Mouse (Mus musculus): ENCODE measurements around the gene Sft2d1. TPM values are rescaled to one million over a fixed set of nuclear protein-coding genes. Genes with fewer than 3 reads are reported as not detected.

Gene Sft2d1
- total and polyA plus RNA-seq, 2 experiments = 59.7 to 67.4 TPM

DNA sequence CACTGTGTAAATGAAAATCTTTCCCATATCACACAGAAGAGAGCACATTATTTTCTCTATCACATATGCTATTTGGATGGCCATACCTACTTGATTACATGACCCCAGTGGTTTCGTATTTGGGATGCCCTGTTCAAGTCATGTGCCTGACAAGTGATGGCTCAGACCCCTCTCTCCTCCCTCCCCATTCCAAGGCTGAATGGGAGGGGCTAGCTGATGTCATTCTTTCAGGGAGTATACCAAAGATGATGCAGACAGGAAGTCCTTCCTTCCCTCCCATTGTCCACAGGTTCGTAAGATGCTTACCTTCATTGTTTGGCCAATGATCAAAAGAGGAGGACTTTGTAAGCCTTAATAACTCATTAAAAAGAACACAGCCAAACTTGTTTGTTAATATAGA, 58.3 kb downstream of the Sft2d1 start:
- H3K27me3 ChIP-seq (ENCODE audit: control insufficient read depth, insufficient read depth, low read length) = peaks cover 2% of the 10 kb centered on the region; the same call in 1 of the 2 replicates

GRCm38 (mm10) chr17:8370634-8371229, 59.8 kb downstream of the Sft2d1 start:
- Histone ChIP-seq H3K36me3 (ENCODE audit: control insufficient read depth, insufficient read depth, low read length) (no peaks in the 10 kb centered on the region), H3K4me3 (ENCODE audit: insufficient read depth, low read depth, low read length) (no peak overlapping the region), H3K9ac (ENCODE audit: low read depth, low read length) (no peak overlapping the region), H3K27ac (replicated peaks; ENCODE audit: insufficient read depth, low read depth, low read length) (no peak overlapping the region), H3K27me3 (ENCODE audit: control insufficient read depth, insufficient read depth, low read length) (peaks cover 2% of the 10 kb centered on the region; the same call in 1 of the 2 replicates), H3K79me2 (ENCODE audit: control insufficient read depth, insufficient read depth, low read length) (no peaks in the 10 kb centered on the region), H3K4me1 (ENCODE audit: control insufficient read depth, insufficient read depth, low read length) (peaks cover 2% of the 10 kb centered on the region; the same call in 1 of the 2 replicates)
- no peak for TF ChIP-seq CTCF (IDR thresholded peaks at IDR 0.05; ENCODE audit: low read depth, low read length)
- no peak for TF ChIP-seq POLR2A (IDR thresholded peaks at IDR 0.05; ENCODE audit: extremely low read depth, insufficient read depth, low read length)
- no peak for DNase-seq (ENCODE audit: extremely low read depth, low read depth, low spot score)
- 58% methylated on average over 13 of the region's 13 CpGs for WGBS

More for the DNA sequence above, 58.3 kb downstream of the Sft2d1 start:
- Histone ChIP-seq H3K27ac (replicated peaks; ENCODE audit: insufficient read depth, low read depth, low read length) (no peak overlapping the region), H3K36me3 (ENCODE audit: control insufficient read depth, insufficient read depth, low read length) (no peaks in the 10 kb centered on the region), H3K79me2 (ENCODE audit: control insufficient read depth, insufficient read depth, low read length) (no peaks in the 10 kb centered on the region), H3K4me1 (ENCODE audit: control insufficient read depth, insufficient read depth, low read length) (peaks cover 2% of the 10 kb centered on the region; the same call in 1 of the 2 replicates), H3K9ac (ENCODE audit: low read depth, low read length) (no peak overlapping the region), H3K4me3 (ENCODE audit: insufficient read depth, low read depth, low read length) (no peak overlapping the region)
- WGBS = 50% methylated on average over 2 of the region's 2 CpGs
- no peak for DNase-seq (ENCODE audit: extremely low read depth, low read depth, low spot score)
- TF ChIP-seq CTCF (IDR thresholded peaks at IDR 0.05; ENCODE audit: low read depth, low read length) (no peak), POLR2A (IDR thresholded peaks at IDR 0.05; ENCODE audit: extremely low read depth, insufficient read depth, low read length) (no peak)

DNA sequence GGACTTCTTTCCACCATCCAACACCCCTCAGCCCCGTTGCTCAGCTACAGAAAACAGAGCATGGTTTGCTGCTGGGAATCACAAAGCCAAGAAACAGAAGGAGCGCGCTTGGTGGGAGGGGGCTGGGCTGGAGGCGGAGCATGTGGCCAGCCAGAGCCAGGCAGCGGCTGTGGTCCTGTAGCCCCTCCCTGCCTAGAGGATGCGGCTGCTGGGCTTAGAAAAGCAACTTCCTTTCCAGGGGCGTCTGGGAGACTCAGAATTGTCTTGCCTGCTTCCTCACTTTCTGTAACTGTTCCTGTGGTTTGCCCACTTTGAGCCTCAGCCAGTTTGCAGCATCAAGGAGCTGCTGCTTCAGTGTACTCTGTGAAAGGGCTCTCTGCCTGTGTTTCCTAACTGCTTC, 60.9 kb downstream of the Sft2d1 start:
- no peak for DNase-seq (ENCODE audit: extremely low read depth, low read depth, low spot score)
- Histone ChIP-seq H3K36me3 (ENCODE audit: control insufficient read depth, insufficient read depth, low read length) (no peaks in the 10 kb centered on the region), H3K9ac (ENCODE audit: low read depth, low read length) (no peak overlapping the region), H3K27me3 (ENCODE audit: control insufficient read depth, insufficient read depth, low read length) (peaks cover 2% of the 10 kb centered on the region; the same call in 1 of the 2 replicates), H3K4me1 (ENCODE audit: control insufficient read depth, insufficient read depth, low read length) (peaks cover 2% of the 10 kb centered on the region; the same call in 1 of the 2 replicates), H3K4me3 (ENCODE audit: insufficient read depth, low read depth, low read length) (no peak overlapping the region), H3K27ac (replicated peaks; ENCODE audit: insufficient read depth, low read depth, low read length) (no peak overlapping the region), H3K79me2 (ENCODE audit: control insufficient read depth, insufficient read depth, low read length) (no peaks in the 10 kb centered on the region)
- WGBS = 27% methylated on average over 7 of the region's 7 CpGs
- TF ChIP-seq CTCF (IDR thresholded peaks at IDR 0.05; ENCODE audit: low read depth, low read length) (no peak), POLR2A (IDR thresholded peaks at IDR 0.05; ENCODE audit: extremely low read depth, insufficient read depth, low read length) (no peak)

- H3K4me1 ChIP-seq (ENCODE audit: control insufficient read depth, insufficient read depth, low read length) = peaks cover 2% of the 10 kb centered on the region; the same call in 1 of the 2 replicates
- WGBS = 5% methylated on average over 18 of the region's 18 CpGs
- no peaks in the 10 kb centered on the region for H3K79me2 ChIP-seq (ENCODE audit: control insufficient read depth, insufficient read depth, low read length)
- TF ChIP-seq POLR2A (IDR thresholded peaks at IDR 0.05; ENCODE audit: extremely low read depth, insufficient read depth, low read length) (no peak), CTCF (IDR thresholded peaks at IDR 0.05; ENCODE audit: low read depth, low read length) (peak; percentile 81)
- no peak overlapping the region for H3K9ac ChIP-seq (ENCODE audit: low read depth, low read length)
- no peaks in the 10 kb centered on the region for H3K36me3 ChIP-seq (ENCODE audit: control insufficient read depth, insufficient read depth, low read length)
- no peak overlapping the region for H3K27ac ChIP-seq (replicated peaks; ENCODE audit: insufficient read depth, low read depth, low read length)
- H3K27me3 ChIP-seq (ENCODE audit: control insufficient read depth, insufficient read depth, low read length) = peaks cover 2% of the 10 kb centered on the region; the same call in 1 of the 2 replicates
- H3K4me3 ChIP-seq (ENCODE audit: insufficient read depth, low read depth, low read length) = no peak overlapping the region
- peak; percentile 54 for DNase-seq (ENCODE audit: extremely low read depth, low read depth, low spot score)
Observed at GRCm38 (mm10) chr17:8372286-8373046, 61.6 kb downstream of the Sft2d1 start.

Other genes starting within 250 kb of the Sft2d1 start
- 0.07 TPM in 1 of 2 replicates, not detected in the other for gene Gm49673, start 163.3 kb upstream of the Sft2d1 start, total RNA-seq (2014; rRNA removed)
- gene Gm49673, start 163.3 kb upstream of the Sft2d1 start, polyA plus RNA-seq (2012; rRNA removed) = 0.17 TPM in 1 of 2 replicates, not detected in the other
- 44.9 and 51.8 TPM in 2 replicates for gene Rnaset2a, start 163.0 kb upstream of the Sft2d1 start, total RNA-seq (2014; rRNA removed)
- gene Rnaset2a, start 163.0 kb upstream of the Sft2d1 start, polyA plus RNA-seq (2012; rRNA removed) = 36.9 and 39.7 TPM in 2 replicates
- 10.5 TPM in 2 replicates for gene Fgfr1op, start 145.6 kb upstream of the Sft2d1 start, total RNA-seq (2014; rRNA removed)
- gene Fgfr1op, start 145.6 kb upstream of the Sft2d1 start, polyA plus RNA-seq (2012; rRNA removed) = 1.8 and 2.1 TPM in 2 replicates
- gene Ccr6, start 75.1 kb upstream of the Sft2d1 start, total RNA-seq (2014; rRNA removed) = 0.60 TPM in 1 of 2 replicates, not detected in the other
- 0.17 and 0.20 TPM in 2 replicates for gene Ccr6, start 75.1 kb upstream of the Sft2d1 start, polyA plus RNA-seq (2012; rRNA removed)
- 690 and 762 TPM in 2 replicates for gene Mpc1, start 28.2 kb upstream of the Sft2d1 start, total RNA-seq (2014; rRNA removed)
- gene Mpc1, start 28.2 kb upstream of the Sft2d1 start, polyA plus RNA-seq (2012; rRNA removed) = 305 and 352 TPM in 2 replicates
- gene Prr18, start 26.4 kb downstream of the Sft2d1 start, total RNA-seq (2014; rRNA removed) = 0.09 and 0.27 TPM in 2 replicates
- 0.04 and 0.17 TPM in 2 replicates for gene Prr18, start 26.4 kb downstream of the Sft2d1 start, polyA plus RNA-seq (2012; rRNA removed)
- not detected in 2 replicates for gene T2, start 44.9 kb downstream of the Sft2d1 start, total RNA-seq (2014; rRNA removed)
- gene T2, start 44.9 kb downstream of the Sft2d1 start, polyA plus RNA-seq (2012; rRNA removed) = not detected in 2 replicates
- gene T, start 123.3 kb downstream of the Sft2d1 start, total RNA-seq (2014; rRNA removed) = not detected in 2 replicates
- gene T, start 123.3 kb downstream of the Sft2d1 start, polyA plus RNA-seq (2012; rRNA removed) = not detected in 2 replicates
- gene Pde10a, start 214.3 kb downstream of the Sft2d1 start, total RNA-seq (2014; rRNA removed) = 0.28 and 0.54 TPM in 2 replicates
- 0.52 and 0.56 TPM in 2 replicates for gene Pde10a, start 214.3 kb downstream of the Sft2d1 start, polyA plus RNA-seq (2012; rRNA removed)

All from liver, adult 2 months (tissue).